Mouse (Mus musculus): ENCODE data around the gene Liph. TPM values are rescaled to one million over a fixed set of nuclear protein-coding genes. Genes with fewer than 3 reads are reported as not detected.
"Not testable (repeated sequence)": the region's sequence is repeated elsewhere in the genome, so short reads cannot be mapped to it uniquely, and the experiment has no call there.

Liph gene
- polyA plus RNA-seq, 1 experiment from 2014 or later = 0.53 TPM

DNA sequence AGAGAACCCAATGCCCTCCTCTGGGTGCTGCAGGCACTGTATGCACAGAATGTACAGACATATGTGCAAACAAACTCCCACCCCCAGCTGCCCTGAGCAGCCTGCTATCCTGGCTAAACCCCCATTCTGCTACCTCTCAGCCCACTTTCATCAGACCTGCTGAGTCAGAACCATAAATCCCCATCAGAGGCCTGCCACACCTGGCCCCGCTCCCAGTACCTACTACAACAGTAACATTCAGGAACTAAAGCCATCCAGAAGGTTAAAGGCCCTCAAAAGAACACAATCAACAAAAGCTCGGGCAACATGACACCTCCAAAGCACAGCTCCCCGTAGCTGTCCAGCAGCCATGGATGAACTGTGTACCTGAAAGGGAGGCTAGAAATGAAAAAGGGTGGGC lies 6.1 kb upstream of the Liph start:
- no peak overlapping the region for H3K27ac ChIP-seq (ENCODE audit: low read depth, low read length)
- ATAC-seq (ENCODE audit: low FRiP score, low TSS enrichment) = no peak
- no peaks in the 10 kb centered on the region for H3K36me3 ChIP-seq (ENCODE audit: control insufficient read depth, insufficient read depth, low read length)
- no peak overlapping the region for H3K4me2 ChIP-seq (replicated peaks; ENCODE audit: low read depth, low read length)
- no peaks in the 10 kb centered on the region for H3K4me1 ChIP-seq (ENCODE audit: control insufficient read depth, insufficient read depth, low read length)
- no peaks in the 10 kb centered on the region for H3K27me3 ChIP-seq (ENCODE audit: control insufficient read depth, insufficient read depth, low read length)
- H3K4me3 ChIP-seq (ENCODE audit: low read length) = no peak overlapping the region
- no peaks in the 10 kb centered on the region for H3K9me3 ChIP-seq (ENCODE audit: control insufficient read depth, low read length)
- WGBS = 19% methylated on average over 3 of the region's 3 CpGs
- H3K9ac ChIP-seq (ENCODE audit: low read depth, low read length) = no peak overlapping the region

DNA sequence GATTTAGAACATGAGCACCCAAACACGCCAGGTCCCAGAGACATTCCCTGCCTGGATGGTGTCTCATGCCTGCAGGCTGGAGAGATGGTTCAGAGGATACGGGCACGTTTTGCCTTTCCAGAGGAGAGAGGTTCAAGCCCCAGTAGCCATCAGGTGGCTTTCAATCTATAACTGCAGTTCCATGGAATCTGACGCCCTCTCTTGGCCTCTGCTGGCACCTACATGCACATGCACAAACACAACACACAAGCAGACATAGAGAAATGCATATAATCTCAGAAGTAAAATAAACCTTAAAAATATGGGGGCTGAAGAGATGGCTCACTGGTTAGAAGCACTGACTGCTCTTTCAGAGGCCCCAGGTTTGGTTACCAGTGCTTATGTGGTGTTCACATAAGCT lies 5.7 kb upstream of the Liph start:
- Histone ChIP-seq H3K4me1 (ENCODE audit: control insufficient read depth, insufficient read depth, low read length) (no peaks in the 10 kb centered on the region), H3K4me3 (ENCODE audit: low read length) (no peak overlapping the region), H3K27ac (ENCODE audit: low read depth, low read length) (no peak overlapping the region), H3K27me3 (ENCODE audit: control insufficient read depth, insufficient read depth, low read length) (no peaks in the 10 kb centered on the region), H3K36me3 (ENCODE audit: control insufficient read depth, insufficient read depth, low read length) (no peaks in the 10 kb centered on the region), H3K9ac (ENCODE audit: low read depth, low read length) (no peak overlapping the region), H3K9me3 (ENCODE audit: control insufficient read depth, low read length) (no peaks in the 10 kb centered on the region), H3K4me2 (replicated peaks; ENCODE audit: low read depth, low read length) (no peak overlapping the region)
- no peak for ATAC-seq (ENCODE audit: low FRiP score, low TSS enrichment)
- WGBS = 70% methylated on average over 4 of the region's 4 CpGs

GRCm38 (mm10) chr16:21999941-22000690 lies 4.7 kb upstream of the Liph start:
- no peak overlapping the region for H3K4me3 ChIP-seq (ENCODE audit: low read length)
- ATAC-seq (ENCODE audit: low FRiP score, low TSS enrichment) = no peak
- H3K9me3 ChIP-seq (ENCODE audit: control insufficient read depth, low read length) = no peaks in the 10 kb centered on the region
- 70% methylated on average over 4 of the region's 4 CpGs for WGBS
- H3K27me3 ChIP-seq (ENCODE audit: control insufficient read depth, insufficient read depth, low read length) = no peaks in the 10 kb centered on the region
- no peak overlapping the region for H3K27ac ChIP-seq (ENCODE audit: low read depth, low read length)
- no peaks in the 10 kb centered on the region for H3K4me1 ChIP-seq (ENCODE audit: control insufficient read depth, insufficient read depth, low read length)
- no peak overlapping the region for H3K9ac ChIP-seq (ENCODE audit: low read depth, low read length)
- H3K36me3 ChIP-seq (ENCODE audit: control insufficient read depth, insufficient read depth, low read length) = no peaks in the 10 kb centered on the region
- H3K4me2 ChIP-seq (replicated peaks; ENCODE audit: low read depth, low read length) = no peak overlapping the region

DNA sequence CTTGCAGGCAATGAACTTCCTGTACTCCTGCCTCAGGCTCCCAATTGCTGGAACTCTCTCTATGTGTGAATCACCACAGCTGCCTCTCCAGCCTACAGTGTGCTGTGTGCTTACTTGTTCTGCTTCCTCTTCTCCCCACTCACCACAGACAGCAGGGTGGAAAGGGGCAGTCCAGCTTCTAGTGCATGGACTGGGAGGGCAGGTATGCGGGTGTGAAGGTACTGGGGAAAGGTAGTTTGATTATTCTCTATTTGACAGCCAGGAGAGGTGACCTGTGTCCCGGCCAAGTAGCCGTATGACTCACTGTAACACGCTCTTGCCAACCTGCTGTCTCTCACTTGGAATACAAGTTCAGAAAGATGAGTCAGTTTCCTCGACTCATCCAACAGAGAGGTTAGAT lies 2.6 kb upstream of the Liph start:
- no peak overlapping the region for H3K27ac ChIP-seq (ENCODE audit: low read depth, low read length)

DNA sequence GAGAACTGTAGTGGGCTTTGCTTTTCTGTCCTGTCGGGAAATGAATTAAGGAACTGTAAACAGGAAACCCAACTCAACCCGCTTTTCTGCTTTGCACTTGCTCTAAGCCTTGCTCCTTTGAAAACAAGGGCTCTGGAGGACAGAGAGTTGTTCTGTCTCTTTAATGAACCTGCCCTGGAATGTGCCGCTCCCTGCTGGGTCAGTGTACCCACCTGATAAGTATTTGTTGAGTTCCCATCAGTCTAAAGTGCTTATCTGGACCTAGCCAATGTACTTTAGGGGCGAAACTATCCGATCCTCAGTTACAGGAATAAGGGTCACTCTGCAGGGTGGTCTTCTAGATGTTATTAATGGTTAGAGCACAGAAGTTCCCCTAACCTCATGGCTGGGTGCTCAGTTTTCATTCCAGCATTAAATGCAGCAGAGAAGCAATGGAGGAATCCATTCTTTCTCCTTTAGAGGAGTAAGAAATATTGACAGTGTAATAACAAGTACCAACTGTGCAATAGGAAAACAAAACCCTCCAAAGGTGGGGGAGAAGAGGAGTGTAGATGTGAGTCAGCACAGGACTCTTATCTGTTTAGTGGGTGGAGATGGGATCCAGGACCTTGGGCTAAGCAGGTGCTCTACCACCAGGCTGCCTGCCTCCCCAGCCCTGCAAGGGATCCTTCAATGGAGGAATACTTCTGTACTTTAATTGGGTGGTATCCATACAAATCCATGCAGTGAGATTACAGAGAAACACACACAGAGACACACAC lies 1.6 kb upstream of the Liph start:
- no peak for ATAC-seq (ENCODE audit: low FRiP score, low TSS enrichment)
- Histone ChIP-seq H3K4me3 (ENCODE audit: low read length) (no peak overlapping the region), H3K4me2 (replicated peaks; ENCODE audit: low read depth, low read length) (no peak overlapping the region), H3K27ac (ENCODE audit: low read depth, low read length) (no peak overlapping the region), H3K9me3 (ENCODE audit: control insufficient read depth, low read length) (no peaks in the 10 kb centered on the region), H3K9ac (ENCODE audit: low read depth, low read length) (no peak overlapping the region), H3K4me1 (ENCODE audit: control insufficient read depth, insufficient read depth, low read length) (no peaks in the 10 kb centered on the region), H3K36me3 (ENCODE audit: control insufficient read depth, insufficient read depth, low read length) (no peaks in the 10 kb centered on the region), H3K27me3 (ENCODE audit: control insufficient read depth, insufficient read depth, low read length) (no peaks in the 10 kb centered on the region)
- WGBS = 49% methylated on average over 5 of the region's 5 CpGs

More for the DNA sequence above, 2.6 kb upstream of the Liph start:
- H3K4me2 ChIP-seq (replicated peaks; ENCODE audit: low read depth, low read length) = no peak overlapping the region
- WGBS = 74% methylated on average over 5 of the region's 5 CpGs
- ATAC-seq (ENCODE audit: low FRiP score, low TSS enrichment) = no peak
- H3K9ac ChIP-seq (ENCODE audit: low read depth, low read length) = no peak overlapping the region
- no peak overlapping the region for H3K4me3 ChIP-seq (ENCODE audit: low read length)
- H3K4me1 ChIP-seq (ENCODE audit: control insufficient read depth, insufficient read depth, low read length) = no peaks in the 10 kb centered on the region
- H3K27me3 ChIP-seq (ENCODE audit: control insufficient read depth, insufficient read depth, low read length) = no peaks in the 10 kb centered on the region
- no peaks in the 10 kb centered on the region for H3K9me3 ChIP-seq (ENCODE audit: control insufficient read depth, low read length)
- no peaks in the 10 kb centered on the region for H3K36me3 ChIP-seq (ENCODE audit: control insufficient read depth, insufficient read depth, low read length)

- Histone ChIP-seq H3K27ac (ENCODE audit: low read depth, low read length) (no peak overlapping the region), H3K9me3 (ENCODE audit: control insufficient read depth, low read length) (no peaks in the 10 kb centered on the region), H3K4me2 (replicated peaks; ENCODE audit: low read depth, low read length) (no peak overlapping the region), H3K4me1 (ENCODE audit: control insufficient read depth, insufficient read depth, low read length) (no peaks in the 10 kb centered on the region), H3K4me3 (ENCODE audit: low read length) (no peak overlapping the region), H3K9ac (ENCODE audit: low read depth, low read length) (no peak overlapping the region), H3K27me3 (ENCODE audit: control insufficient read depth, insufficient read depth, low read length) (no peaks in the 10 kb centered on the region), H3K36me3 (ENCODE audit: control insufficient read depth, insufficient read depth, low read length) (no peaks in the 10 kb centered on the region)
- ATAC-seq (ENCODE audit: low FRiP score, low TSS enrichment) = no peak
- 26% methylated on average over 4 of the region's 4 CpGs for WGBS
Measured at GRCm38 (mm10) chr16:21996402-21996801, 939 bp upstream of the Liph start.

DNA sequence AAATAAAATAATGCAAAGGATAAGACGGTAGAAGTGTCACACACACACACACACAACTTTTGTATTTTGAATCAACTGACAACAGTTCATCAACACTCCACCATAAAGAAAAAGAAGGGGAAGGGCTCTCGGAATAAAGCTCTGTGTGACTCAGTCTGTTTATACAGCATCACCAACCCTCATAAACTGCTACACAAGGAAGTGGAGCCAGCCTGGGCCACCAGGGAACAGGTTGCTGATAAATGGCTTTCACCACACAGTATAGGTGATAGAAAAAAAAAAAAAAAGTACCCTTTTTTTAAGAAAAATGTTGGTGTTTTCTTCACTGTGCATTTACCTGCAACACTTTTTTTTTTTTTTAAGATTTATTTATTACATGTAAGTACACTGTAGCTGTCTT lies 3.7 kb downstream of the Liph start:
- no peak overlapping the region for H3K9ac ChIP-seq (ENCODE audit: low read depth, low read length)
- no peaks in the 10 kb centered on the region for H3K27me3 ChIP-seq (ENCODE audit: control insufficient read depth, insufficient read depth, low read length)
- H3K4me3 ChIP-seq (ENCODE audit: low read length) = no peak overlapping the region
- no peaks in the 10 kb centered on the region for H3K4me1 ChIP-seq (ENCODE audit: control insufficient read depth, insufficient read depth, low read length)
- no peak overlapping the region for H3K27ac ChIP-seq (ENCODE audit: low read depth, low read length)
- H3K9me3 ChIP-seq (ENCODE audit: control insufficient read depth, low read length) = no peaks in the 10 kb centered on the region
- no peak overlapping the region for H3K4me2 ChIP-seq (replicated peaks; ENCODE audit: low read depth, low read length)
- ATAC-seq (ENCODE audit: low FRiP score, low TSS enrichment) = no peak
- WGBS = 81% methylated on average over 2 of the region's 2 CpGs
- H3K36me3 ChIP-seq (ENCODE audit: control insufficient read depth, insufficient read depth, low read length) = no peaks in the 10 kb centered on the region

- H3K9ac ChIP-seq (ENCODE audit: low read depth, low read length); H3K4me3 ChIP-seq (ENCODE audit: low read length); ATAC-seq (ENCODE audit: low FRiP score, low TSS enrichment); H3K4me2 ChIP-seq (replicated peaks; ENCODE audit: low read depth, low read length); H3K27ac ChIP-seq (ENCODE audit: low read depth, low read length); H3K27me3 ChIP-seq (ENCODE audit: control insufficient read depth, insufficient read depth, low read length); H3K36me3 ChIP-seq (ENCODE audit: control insufficient read depth, insufficient read depth, low read length); H3K4me1 ChIP-seq (ENCODE audit: control insufficient read depth, insufficient read depth, low read length); H3K9me3 ChIP-seq (ENCODE audit: control insufficient read depth, low read length): not testable (repeated sequence)
Measured at GRCm38 (mm10) chr16:21990893-21991292, 4.6 kb downstream of the Liph start.

DNA sequence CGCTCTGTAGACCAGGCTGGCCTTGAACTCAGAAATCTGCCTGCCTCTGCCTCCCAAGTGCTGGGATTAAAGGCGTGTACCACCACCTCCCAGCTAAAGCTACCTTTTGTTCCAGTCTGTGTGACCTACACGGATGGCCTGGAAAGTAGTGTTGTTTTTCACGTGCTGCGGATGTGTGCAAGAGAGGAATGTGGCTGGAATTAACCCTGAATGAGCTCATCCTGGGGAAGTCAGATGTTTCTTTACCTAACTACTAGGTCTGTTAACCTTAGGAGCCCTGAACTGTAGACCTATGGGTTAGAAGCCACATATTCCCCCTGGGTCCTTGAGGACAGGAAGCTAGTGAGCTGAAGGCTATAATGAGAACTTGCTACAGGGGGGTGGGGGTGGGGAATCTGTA lies 7.5 kb downstream of the Liph start:
- Histone ChIP-seq H3K36me3 (ENCODE audit: control insufficient read depth, insufficient read depth, low read length) (no peaks in the 10 kb centered on the region), H3K4me3 (ENCODE audit: low read length) (no peak overlapping the region), H3K4me2 (replicated peaks; ENCODE audit: low read depth, low read length) (no peak overlapping the region), H3K9me3 (ENCODE audit: control insufficient read depth, low read length) (no peaks in the 10 kb centered on the region), H3K27ac (ENCODE audit: low read depth, low read length) (no peak overlapping the region), H3K9ac (ENCODE audit: low read depth, low read length) (no peak overlapping the region), H3K4me1 (ENCODE audit: control insufficient read depth, insufficient read depth, low read length) (no peaks in the 10 kb centered on the region), H3K27me3 (ENCODE audit: control insufficient read depth, insufficient read depth, low read length) (no peaks in the 10 kb centered on the region)
- WGBS = 49% methylated on average over 5 of the region's 5 CpGs
- no peak for ATAC-seq (ENCODE audit: low FRiP score, low TSS enrichment)
